Mouse (Mus musculus) gastrocnemius, postnatal 25 days (tissue): Measurements from ENCODE around the gene Avp. TPM values are rescaled to one million over a fixed set of nuclear protein-coding genes. Genes with fewer than 3 reads are reported as not detected.
A peak's percentile ranks its signal among the peaks of the same experiment; 100 is the strongest.

ENCODE experiments used
- DNase-seq: peaks from one replicate; pipeline ENCODE4 v3.0.0; 2022
- microRNA-seq, 2 experiments: library from miRNA; unstranded; fragments of <30 nt; microRNA quantifications; one replicate each; pipeline ENCODE4 v1.2.0; 2021; ENCODE audit warnings: borderline replicate concordance in 2 of 2
- total RNA-seq, 2 experiments: library from RNA; stranded (reverse); gene quantifications; 1 replicate in 1 of 2; 2 replicates in 1 of 2; pipeline ENCODE4 v1.2.3; 2021

The Avp gene
- total RNA-seq, 2 experiments from 2014 or later: not detected

GRCm38 (mm10) chr2:130574960-130575359 lies 7.4 kb downstream of the Avp start:
- DNase-seq: no peak

- no peak for DNase-seq
Observed at GRCm38 (mm10) chr2:130569926-130570325, 12.4 kb downstream of the Avp start.

- DNase-seq: no peak
Observed at GRCm38 (mm10) chr2:130568921-130569320, 13.4 kb downstream of the Avp start.

- no peak for DNase-seq
Observed at GRCm38 (mm10) chr2:130564983-130565382, 17.4 kb downstream of the Avp start.

- DNase-seq: no peak
Observed at GRCm38 (mm10) chr2:130564063-130564462, 18.3 kb downstream of the Avp start.

- DNase-seq: peak; percentile 94
Observed at GRCm38 (mm10) chr2:130563212-130564055, 18.9 kb downstream of the Avp start, which contains the start of gene Mrps26. Mrps26 (plus strand) TSS chr2:130563742.

- no peak for DNase-seq
Observed at GRCm38 (mm10) chr2:130558015-130558414, 24.3 kb downstream of the Avp start.

- DNase-seq: no peak
Observed at GRCm38 (mm10) chr2:130557462-130557861, 24.9 kb downstream of the Avp start.

GRCm38 (mm10) chr2:130556292-130556691 lies 26.1 kb downstream of the Avp start:
- DNase-seq: no peak

- DNase-seq: no peak
Observed at GRCm38 (mm10) chr2:130554841-130555240, 27.5 kb downstream of the Avp start.

- no peak for DNase-seq
Observed at GRCm38 (mm10) chr2:130546957-130547356, 35.4 kb downstream of the Avp start.

- DNase-seq: no peak
Observed at GRCm38 (mm10) chr2:130540266-130540665, 42.1 kb downstream of the Avp start.

- no peak for DNase-seq
Observed at GRCm38 (mm10) chr2:130538876-130539546, 43.3 kb downstream of the Avp start.

- DNase-seq: no peak
Observed at GRCm38 (mm10) chr2:130536890-130537289, 45.5 kb downstream of the Avp start.

- no peak for DNase-seq
Observed at GRCm38 (mm10) chr2:130535017-130535416, 47.3 kb downstream of the Avp start.

GRCm38 (mm10) chr2:130532201-130532600 lies 50.2 kb downstream of the Avp start:
- no peak for DNase-seq

Small RNA genes within 50 kb of the gene (microRNA-seq; reads per million reads assigned to microRNA genes)
- 0 reads per million in 2 experiments for gene Gm23876

Other genes with a start within 250 kb of the Avp start
- 1 to 10 TPM; 1.8 to 5.7 TPM for gene Cpxm1, start 185.0 kb downstream of the Avp start, total RNA-seq
- not detected for gene Gm28372, start 177.3 kb downstream of the Avp start, total RNA-seq
- not detected for gene 1700020A23Rik, start 177.3 kb downstream of the Avp start, total RNA-seq
- gene Tmem239, start 176.1 kb downstream of the Avp start, total RNA-seq: not detected
- 10 to 100 TPM; 16.2 to 16.8 TPM for gene Vps16, start 158.2 kb downstream of the Avp start, total RNA-seq
- 1 to 10 TPM; 3.8 to 4.5 TPM for gene Pced1a, start 157.9 kb downstream of the Avp start, total RNA-seq
- 10 to 100 TPM; 17.3 to 21.4 TPM for gene Ptpra, start 132.3 kb downstream of the Avp start, total RNA-seq
- gene Mrps26, start 18.8 kb downstream of the Avp start, total RNA-seq: 10 to 100 TPM; 44.9 to 45.0 TPM
- gene Oxt, start 6.4 kb downstream of the Avp start, total RNA-seq: not detected
- gene Fastkd5, start 47.5 kb upstream of the Avp start, total RNA-seq: 1 to 10 TPM; 5.0 to 6.4 TPM
- gene Ubox5, start 47.5 kb upstream of the Avp start, total RNA-seq: 1 to 10 TPM; 3.3 to 3.8 TPM
- 1 to 10 TPM; 2.1 to 2.4 TPM for gene Lzts3, start 60.2 kb upstream of the Avp start, total RNA-seq
- 100 to 1,000 TPM in 1 of 2 experiments, 10 to 100 TPM in 1; 84.6 to 103 TPM for gene Ddrgk1, start 82.1 kb upstream of the Avp start, total RNA-seq
- gene Itpa, start 85.1 kb upstream of the Avp start, total RNA-seq: 10 to 100 TPM; 11.9 to 13.3 TPM
- under 1 TPM in 1 of 2 experiments, not detected in 1; 0.35 TPM for gene Slc4a11, start 115.0 kb upstream of the Avp start, total RNA-seq